Mouse (Mus musculus) kidney, embryonic 16.5 days (tissue): ENCODE measurements at regions not wholly inside any gene's neighbourhood (a gene's known extent, or its start where the extent isn't known, plus 50 kb on each side); places are given as distances from the start of the nearest gene placed in this dataset.

ENCODE experiments used
- ATAC-seq: fragments of 200-750 bp; cut with Nextera tagmentation; 2 replicates; pipeline ENCODE4 v1.8.0; 2017; ENCODE audit warnings: moderate TSS enrichment; ENCODE audit not compliant: low FRiP score, low TSS enrichment
- H3K27ac ChIP-seq: fragments of 300-500 bp; sonication (generic); 2 replicates; pipeline ENCODE4 v1.5.1; 2014; ENCODE audit warnings: low read length
- H3K27me3 ChIP-seq: fragments of 300-500 bp; sonication (generic); 2 replicates; pipeline ENCODE4 v1.6.1; 2014; ENCODE audit warnings: low read length, control low read depth, mixed read lengths; ENCODE audit not compliant: insufficient read depth
- H3K36me3 ChIP-seq: fragments of 300-500 bp; sonication (generic); 2 replicates; pipeline ENCODE4 v1.6.1; 2014; ENCODE audit warnings: low read length, control low read depth, mixed read lengths; ENCODE audit not compliant: insufficient read depth
- H3K4me1 ChIP-seq: fragments of 300-500 bp; sonication (generic); 2 replicates; pipeline ENCODE4 v1.6.1; 2014; ENCODE audit warnings: low read length, control low read depth, mixed read lengths; ENCODE audit not compliant: insufficient read depth
- H3K4me2 ChIP-seq: fragments of 300-500 bp; sonication (generic); replicated peaks from 2 replicates; pipeline ENCODE4 v1.6.1; 2014; ENCODE audit warnings: low read depth, low read length
- H3K4me3 ChIP-seq: fragments of 300-500 bp; sonication (generic); 2 replicates; pipeline ENCODE4 v1.5.1; 2014; ENCODE audit warnings: mild to moderate bottlenecking, low read length
- H3K9ac ChIP-seq: fragments of 300-500 bp; sonication (generic); replicated peaks from 2 replicates; pipeline ENCODE4 v1.6.1; 2014; ENCODE audit warnings: low read length
- H3K9me3 ChIP-seq: fragments of 300-500 bp; sonication (generic); 2 replicates; pipeline ENCODE4 v1.6.1; 2016; ENCODE audit warnings: low read length, control low read depth
- WGBS: fragments of 180-500 bp; shearing (Covaris S2); extraction: QIAGEN DNeasy Blood & Tissue Kit; methylation state at CpG from one replicate; pipeline ENCODE4 v1.1.7; 2014; 5-methylcytosine and 5-hydroxymethylcytosine counted together

- WGBS = 80% methylated on average over 3 of the region's 3 CpGs
- H3K4me2 ChIP-seq = no peak overlapping the region
- no peak for ATAC-seq
- H3K27ac ChIP-seq = no peak overlapping the region
- H3K27me3 ChIP-seq = no peaks in the 10 kb centered on the region
- no peaks in the 10 kb centered on the region for H3K4me1 ChIP-seq
- H3K9ac ChIP-seq = no peak overlapping the region
- H3K36me3 ChIP-seq = no peaks in the 10 kb centered on the region
- no peak overlapping the region for H3K4me3 ChIP-seq
- no peaks in the 10 kb centered on the region for H3K9me3 ChIP-seq
Observed at GRCm38 (mm10) chr1:125307223-125307622, 128.3 kb downstream of the Actr3 start.

GRCm38 (mm10) chr1:125298520-125299090 lies 136.9 kb downstream of the Actr3 start:
- Histone ChIP-seq H3K4me2 (no peak overlapping the region), H3K9me3 (no peaks in the 10 kb centered on the region), H3K4me3 (no peak overlapping the region), H3K27ac (no peak overlapping the region), H3K36me3 (no peaks in the 10 kb centered on the region), H3K9ac (no peak overlapping the region), H3K4me1 (no peaks in the 10 kb centered on the region), H3K27me3 (no peaks in the 10 kb centered on the region)
- no peak; the same call in 1 of the 2 replicates for ATAC-seq
- WGBS = 75% methylated on average over 5 of the region's 5 CpGs

GRCm38 (mm10) chr1:125295646-125296045 lies 139.9 kb downstream of the Actr3 start:
- Histone ChIP-seq H3K4me1 (no peaks in the 10 kb centered on the region), H3K36me3 (no peaks in the 10 kb centered on the region), H3K9me3 (no peaks in the 10 kb centered on the region), H3K27me3 (no peaks in the 10 kb centered on the region), H3K27ac (no peak overlapping the region), H3K9ac (no peak overlapping the region), H3K4me2 (no peak overlapping the region), H3K4me3 (no peak overlapping the region)
- WGBS = 87% methylated on average over 3 of the region's 3 CpGs
- ATAC-seq = no peak

GRCm38 (mm10) chr1:125290320-125291021 lies 145.1 kb downstream of the Actr3 start:
- no peaks in the 10 kb centered on the region for H3K36me3 ChIP-seq
- H3K9ac ChIP-seq = no peak overlapping the region
- H3K27me3 ChIP-seq = no peaks in the 10 kb centered on the region
- no peak for ATAC-seq
- no peaks in the 10 kb centered on the region for H3K9me3 ChIP-seq
- no peak overlapping the region for H3K4me3 ChIP-seq
- no peak overlapping the region for H3K4me2 ChIP-seq
- no peaks in the 10 kb centered on the region for H3K4me1 ChIP-seq
- H3K27ac ChIP-seq = no peak overlapping the region
- WGBS = 89% methylated on average over 12 of the region's 12 CpGs

GRCm38 (mm10) chr1:125286347-125286746 lies 149.2 kb downstream of the Actr3 start:
- no peaks in the 10 kb centered on the region for H3K9me3 ChIP-seq
- no peak overlapping the region for H3K27ac ChIP-seq
- no peak for ATAC-seq
- no peaks in the 10 kb centered on the region for H3K36me3 ChIP-seq
- H3K27me3 ChIP-seq = no peaks in the 10 kb centered on the region
- H3K4me1 ChIP-seq = no peaks in the 10 kb centered on the region
- H3K9ac ChIP-seq = no peak overlapping the region
- WGBS = 59% methylated on average over 2 of the region's 2 CpGs
- no peak overlapping the region for H3K4me3 ChIP-seq
- no peak overlapping the region for H3K4me2 ChIP-seq

GRCm38 (mm10) chr1:125284693-125285092 lies 150.8 kb downstream of the Actr3 start:
- Histone ChIP-seq H3K9ac (no peak overlapping the region), H3K4me2 (no peak overlapping the region), H3K9me3 (no peaks in the 10 kb centered on the region), H3K36me3 (no peaks in the 10 kb centered on the region), H3K27ac (no peak overlapping the region), H3K4me3 (no peak overlapping the region), H3K27me3 (no peaks in the 10 kb centered on the region), H3K4me1 (no peaks in the 10 kb centered on the region)
- no peak for ATAC-seq
- WGBS = 73% methylated on average over 2 of the region's 2 CpGs

- 73% methylated on average over 2 of the region's 2 CpGs for WGBS
Observed at GRCm38 (mm10) chr1:125273752-125274151, 161.8 kb downstream of the Actr3 start.

GRCm38 (mm10) chr1:125263684-125264083 lies 171.8 kb downstream of the Actr3 start:
- Histone ChIP-seq H3K36me3 (no peaks in the 10 kb centered on the region), H3K27me3 (no peaks in the 10 kb centered on the region), H3K9ac (no peak overlapping the region), H3K4me1 (no peaks in the 10 kb centered on the region), H3K4me2 (no peak overlapping the region), H3K4me3 (no peak overlapping the region), H3K27ac (no peak overlapping the region), H3K9me3 (no peaks in the 10 kb centered on the region)
- WGBS = 68% methylated on average over 6 of the region's 6 CpGs
- ATAC-seq = no peak

More at GRCm38 (mm10) chr1:125273752-125274151, 161.8 kb downstream of the Actr3 start:
- H3K9ac ChIP-seq = no peak overlapping the region
- H3K4me1 ChIP-seq = no peaks in the 10 kb centered on the region
- H3K36me3 ChIP-seq = no peaks in the 10 kb centered on the region
- no peaks in the 10 kb centered on the region for H3K27me3 ChIP-seq
- H3K4me3 ChIP-seq = no peak overlapping the region
- ATAC-seq = peak; percentile 35; the same call in 1 of the 2 replicates
- H3K4me2 ChIP-seq = no peak overlapping the region
- H3K27ac ChIP-seq = no peak overlapping the region
- H3K9me3 ChIP-seq = no peaks in the 10 kb centered on the region

GRCm38 (mm10) chr1:125263068-125263467 lies 172.5 kb downstream of the Actr3 start:
- H3K9ac ChIP-seq = no peak overlapping the region
- H3K9me3 ChIP-seq = no peaks in the 10 kb centered on the region
- no peak overlapping the region for H3K27ac ChIP-seq
- H3K27me3 ChIP-seq = no peaks in the 10 kb centered on the region
- no peak overlapping the region for H3K4me2 ChIP-seq
- H3K4me3 ChIP-seq = no peak overlapping the region
- 87% methylated on average over 6 of the region's 6 CpGs for WGBS
- no peak for ATAC-seq
- H3K36me3 ChIP-seq = no peaks in the 10 kb centered on the region
- H3K4me1 ChIP-seq = no peaks in the 10 kb centered on the region

- Histone ChIP-seq H3K27ac (no peak overlapping the region), H3K4me3 (no peak overlapping the region), H3K27me3 (no peaks in the 10 kb centered on the region), H3K4me1 (no peaks in the 10 kb centered on the region), H3K4me2 (no peak overlapping the region), H3K9me3 (no peaks in the 10 kb centered on the region; the same call in 1 of the 2 replicates), H3K9ac (no peak overlapping the region), H3K36me3 (no peaks in the 10 kb centered on the region)
- 87% methylated on average over 7 of the region's 7 CpGs for WGBS
- ATAC-seq = no peak
Observed at GRCm38 (mm10) chr1:125242345-125242744, 193.2 kb downstream of the Actr3 start.
